8 mouse cellular contexts compared by ENCODE assay signal in the genomic region with DNA sequence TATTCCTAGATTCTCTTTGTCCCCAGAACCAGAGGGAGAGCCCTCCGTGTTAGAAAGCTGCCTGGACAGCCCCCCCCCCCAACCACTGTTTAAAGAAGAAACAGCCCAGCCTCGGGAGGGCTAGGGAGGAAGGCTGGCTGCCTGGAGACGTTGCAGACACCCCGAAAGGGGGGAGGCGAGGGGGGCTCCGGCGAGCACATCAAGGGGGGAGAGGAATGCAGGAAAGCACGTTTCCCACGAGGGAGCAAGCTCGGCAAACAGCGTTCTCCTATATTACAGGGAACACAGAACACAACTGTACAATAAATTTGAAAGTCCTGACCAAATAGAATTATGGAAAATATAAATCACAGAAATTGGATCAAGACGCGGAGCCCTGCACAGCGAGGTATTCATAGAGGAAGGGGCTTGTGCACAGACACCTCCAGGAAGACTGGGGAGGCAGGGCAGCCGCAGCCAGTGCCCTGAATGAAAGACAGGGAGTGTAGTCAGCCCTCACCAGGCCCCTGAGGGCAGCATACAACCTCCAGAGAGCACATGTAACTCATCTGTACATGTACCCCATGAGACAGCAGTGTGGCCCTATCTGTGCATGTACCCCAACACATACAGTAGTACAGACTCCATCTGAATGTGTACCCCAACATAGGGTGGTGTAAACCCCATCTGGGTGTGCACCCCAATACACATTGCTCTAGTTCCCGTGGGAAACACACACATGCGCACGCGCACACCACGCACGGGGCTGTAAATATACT. TPM values are rescaled to one million over a fixed set of nuclear protein-coding genes. Genes with fewer than 3 reads are reported as not detected.
DNase-seq lines count a peak whose midpoint lies in the region; ATAC-seq and TF ChIP-seq lines count a peak whose summit lies in the region.
"Had no signal": no experiment of that assay in that cellular context is flagged by ENCODE, and none has a peak within 500 bp of the region (broad histone marks: within the 10 kb centered on the region; RNA-seq: fewer than 3 reads in every experiment).

No protein-coding gene starts in this region.

- TF ChIP-seq CTCF in liver, postnatal 0 days (IDR thresholded peaks at IDR 0.05; ENCODE audit: low read depth), result no peak

- H3K9me3 ChIP-seq in liver, postnatal 0 days (ENCODE audit: low read length), result no peaks in the 10 kb centered on the region
- no peaks in the 10 kb centered on the region for H3K9me3 ChIP-seq in limb, embryonic 13.5 days
- no peaks in the 10 kb centered on the region for H3K9me3 ChIP-seq in stomach, embryonic 14.5 days (ENCODE audit: control insufficient read depth, low read depth, low read length)

- H3K4me1 ChIP-seq in liver, postnatal 0 days (ENCODE audit: insufficient read depth), result peaks cover 11% of the 10 kb centered on the region
- H3K4me1 ChIP-seq in limb, embryonic 13.5 days, result peaks cover 37% of the 10 kb centered on the region
- H3K4me1 ChIP-seq in stomach, embryonic 14.5 days (ENCODE audit: control insufficient read depth, insufficient read depth, low read length), result peaks cover 28% of the 10 kb centered on the region

- WGBS in liver, postnatal 0 days (ENCODE audit: insufficient replicate concordance), result 49% methylated on average over 21 of the region's 21 CpGs
- WGBS in limb, embryonic 13.5 days, result 25% methylated on average over 21 of the region's 21 CpGs
- 31% methylated on average over 21 of the region's 21 CpGs for WGBS in stomach, embryonic 14.5 days

- H3K27ac ChIP-seq in liver, postnatal 0 days (ENCODE audit: low read depth), result no peak overlapping the region
- peak overlapping the region; percentile 97 for H3K27ac ChIP-seq in limb, embryonic 13.5 days
- H3K27ac ChIP-seq in stomach, embryonic 14.5 days (ENCODE audit: low read length), result peak overlapping the region; percentile 93

- ATAC-seq in liver, postnatal 0 days, result no peak
- ATAC-seq in limb, embryonic 13.5 days (ENCODE audit: low FRiP score, low read depth), result peak; percentile 87
- peak; percentile 80; the same call in 1 of the 2 replicates for ATAC-seq in stomach, embryonic 14.5 days (ENCODE audit: insufficient number of reproducible peaks, insufficient read depth, low FRiP score, low read depth)
- no peak for ATAC-seq in cerebellum, adult (ENCODE audit: insufficient number of reproducible peaks, low FRiP score, low TSS enrichment)

- no peaks in the 10 kb centered on the region for H3K27me3 ChIP-seq in liver, postnatal 0 days (ENCODE audit: insufficient read depth, low read length)
- no peaks in the 10 kb centered on the region for H3K27me3 ChIP-seq in limb, embryonic 13.5 days
- no peaks in the 10 kb centered on the region for H3K27me3 ChIP-seq in stomach, embryonic 14.5 days (ENCODE audit: control insufficient read depth, insufficient read depth, low read length)

- DNase-seq in liver, result peak; percentile 62
- no peak for DNase-seq in liver, postnatal 0 days
- DNase-seq in forelimb bud, embryonic 11.5 days (ENCODE audit: low read depth, low spot score), result peak; percentile 79
- no peak for DNase-seq in layer of hippocampus, postnatal 14 days (ENCODE audit: low spot score in 2 of 2)
- DNase-seq: cerebellum, adult 8-10 months had no signal

- H3K4me2 ChIP-seq in liver, postnatal 0 days (ENCODE audit: low read depth, low read length), result no peak overlapping the region
- peak overlapping the region; percentile 50 for H3K4me2 ChIP-seq in limb, embryonic 13.5 days (replicated peaks)
- peak overlapping the region; percentile 10; the same call in 1 of the 2 replicates for H3K4me2 ChIP-seq in stomach, embryonic 14.5 days (replicated peaks; ENCODE audit: low read depth, low read length)

- H3K4me3 ChIP-seq in liver, postnatal 0 days (ENCODE audit: low read depth, low read length), result no peak overlapping the region
- no peak overlapping the region for H3K4me3 ChIP-seq in limb, embryonic 13.5 days
- no peak overlapping the region for H3K4me3 ChIP-seq in stomach, embryonic 14.5 days (ENCODE audit: low read depth, low read length)

- no peaks in the 10 kb centered on the region for H3K36me3 ChIP-seq in liver, postnatal 0 days (replicated peaks; ENCODE audit: insufficient read depth, low read length)
- no peaks in the 10 kb centered on the region for H3K36me3 ChIP-seq in limb, embryonic 13.5 days
- no peaks in the 10 kb centered on the region for H3K36me3 ChIP-seq in stomach, embryonic 14.5 days (ENCODE audit: control insufficient read depth, insufficient read depth, low read length)

- no peak for TF ChIP-seq EP300 in liver, postnatal 0 days (IDR thresholded peaks at IDR 0.05; ENCODE audit: low read depth)

- H3K9ac ChIP-seq in liver, postnatal 0 days (replicated peaks), result no peak overlapping the region
- H3K9ac ChIP-seq in limb, embryonic 13.5 days, result peak overlapping the region; percentile 62
- no peak overlapping the region; the same call in 1 of the 2 replicates for H3K9ac ChIP-seq in stomach, embryonic 14.5 days (replicated peaks; ENCODE audit: low read depth, low read length)

RNA-seq across cellular contexts. Expression of a gene that starts 16.1 kb away (rescaled TPM):
- 18.7 and 19.3 TPM in 2 replicates for polyA plus RNA-seq in liver, postnatal 0 days (2015; fragmentation: Nextera tagmentation; extraction: Ambion mirVana)
- 27.3 and 35.1 TPM in 2 replicates for polyA plus RNA-seq in limb, embryonic 13.5 days (2015; fragmentation: Nextera tagmentation; extraction: Ambion mirVana)
- 32.6 and 35.6 TPM in 2 replicates for polyA plus RNA-seq in stomach, embryonic 14.5 days (2014; fragmentation: Nextera tagmentation; extraction: Ambion mirVana)
- 1 to 10 TPM; 4.2 to 5.1 TPM for total RNA-seq in layer of hippocampus, postnatal 14 days (2021)

RNA-seq across cellular contexts. Expression of a gene that starts 17.8 kb away (rescaled TPM):
- polyA plus RNA-seq in liver, postnatal 0 days (2015; fragmentation: Nextera tagmentation; extraction: Ambion mirVana), result 3.6 and 72.5 TPM in 2 replicates
- 60.9 and 62.3 TPM in 2 replicates for polyA plus RNA-seq in limb, embryonic 13.5 days (2015; fragmentation: Nextera tagmentation; extraction: Ambion mirVana)
- 2.2 and 2.6 TPM in 2 replicates for polyA plus RNA-seq in stomach, embryonic 14.5 days (2014; fragmentation: Nextera tagmentation; extraction: Ambion mirVana)
- total RNA-seq in layer of hippocampus, postnatal 14 days (2021), result under 1 TPM; 0.92 to 0.95 TPM

RNA-seq across cellular contexts. Expression of a gene that starts 55.8 kb away (rescaled TPM):
- 31.5 and 33.6 TPM in 2 replicates for polyA plus RNA-seq in liver, postnatal 0 days (2015; fragmentation: Nextera tagmentation; extraction: Ambion mirVana)
- polyA plus RNA-seq in limb, embryonic 13.5 days (2015; fragmentation: Nextera tagmentation; extraction: Ambion mirVana), result 46.3 and 49.8 TPM in 2 replicates
- polyA plus RNA-seq in stomach, embryonic 14.5 days (2014; fragmentation: Nextera tagmentation; extraction: Ambion mirVana), result 194 and 211 TPM in 2 replicates
- total RNA-seq in layer of hippocampus, postnatal 14 days (2021), result 1 to 10 TPM; 4.2 to 4.7 TPM

Comparison
In these comparisons a context has a peak if more than half of its experiments do, and no peak if none do; other contexts are left out.
1. DNase-seq: peak in liver (single experiment) and forelimb bud, embryonic 11.5 days (single experiment); none in liver, postnatal 0 days (single experiment) and layer of hippocampus, postnatal 14 days (0 of 2).
2. ATAC-seq: peak in limb, embryonic 13.5 days (single experiment) and stomach, embryonic 14.5 days (single experiment); none in liver, postnatal 0 days (single experiment) and cerebellum, adult (single experiment).